Mouse (Mus musculus): ENCODE measurements around the gene Dgcr6. TPM values are rescaled to one million over a fixed set of nuclear protein-coding genes. Genes with fewer than 3 reads are reported as not detected.
"Not testable (repeated sequence)": the region's sequence is repeated elsewhere in the genome, so short reads cannot be mapped to it uniquely, and the experiment has no call there.

Gene Dgcr6
- polyA plus RNA-seq (2015; fragmentation: Nextera tagmentation; extraction: Ambion mirVana), result 98.4 and 106 TPM in 2 replicates

GRCm38 (mm10) chr16:18052731-18053202, at the start of gene Dgcr6:
Gene Dgcr6, plus strand, starts transcription at chr16:18052860.
- no peak within 1 kb of the TSS for H3K27ac ChIP-seq (ENCODE audit: low read depth, low read length)
- H3K9me3 ChIP-seq (ENCODE audit: control insufficient read depth), result no peaks in the 10 kb centered on the region
- TF ChIP-seq CTCF (IDR thresholded peaks at IDR 0.05; ENCODE audit: low read depth), result peak; percentile 96
- H3K36me3 ChIP-seq (ENCODE audit: control insufficient read depth, insufficient read depth), result no peaks in the 10 kb centered on the region
- ATAC-seq, result peak; percentile 70
- H3K27me3 ChIP-seq (replicated peaks; ENCODE audit: control insufficient read depth, insufficient read depth, low read length), result 0 out of 2 replicates have a peak, but pooled peaks cover 4% of the 10 kb centered on the region
- peak within 1 kb of the TSS; percentile 40; the same call in 1 of the 2 replicates for H3K4me2 ChIP-seq (replicated peaks; ENCODE audit: low read depth)
- 11% methylated on average over 11 of the region's 11 CpGs for WGBS
- no peaks in the 10 kb centered on the region for H3K4me1 ChIP-seq (replicated peaks; ENCODE audit: control insufficient read depth, insufficient read depth, low read length)
- no peak within 1 kb of the TSS for H3K4me3 ChIP-seq (ENCODE audit: low read depth, low read length)
- no peak within 1 kb of the TSS for H3K9ac ChIP-seq (ENCODE audit: low read depth, low read length)

- no peak overlapping the region for H3K27ac ChIP-seq (ENCODE audit: low read depth, low read length)
- no peaks in the 10 kb centered on the region for H3K27me3 ChIP-seq (replicated peaks; ENCODE audit: control insufficient read depth, insufficient read depth, low read length)
- H3K9ac ChIP-seq (ENCODE audit: low read depth, low read length), result no peak overlapping the region
- no peak for TF ChIP-seq CTCF (IDR thresholded peaks at IDR 0.05; ENCODE audit: low read depth)
- H3K4me3 ChIP-seq (ENCODE audit: low read depth, low read length), result no peak overlapping the region
- no peaks in the 10 kb centered on the region for H3K9me3 ChIP-seq (ENCODE audit: control insufficient read depth)
- H3K4me2 ChIP-seq (replicated peaks; ENCODE audit: low read depth), result no peak overlapping the region
- no peaks in the 10 kb centered on the region for H3K36me3 ChIP-seq (ENCODE audit: control insufficient read depth, insufficient read depth)
- WGBS, result 68% methylated on average over 5 of the region's 5 CpGs
- no peaks in the 10 kb centered on the region for H3K4me1 ChIP-seq (replicated peaks; ENCODE audit: control insufficient read depth, insufficient read depth, low read length)
- no peak for ATAC-seq
These were observed 48.1 kb upstream of the Dgcr6 start for GRCm38 (mm10) chr16:18004589-18004988.

GRCm38 (mm10) chr16:18007083-18007482, 45.6 kb upstream of the Dgcr6 start:
- WGBS, result 53% methylated on average over 4 of the region's 4 CpGs
- TF ChIP-seq CTCF (IDR thresholded peaks at IDR 0.05; ENCODE audit: low read depth), result no peak
- no peaks in the 10 kb centered on the region for H3K9me3 ChIP-seq (ENCODE audit: control insufficient read depth)
- H3K36me3 ChIP-seq (ENCODE audit: control insufficient read depth, insufficient read depth), result no peaks in the 10 kb centered on the region
- H3K9ac ChIP-seq (ENCODE audit: low read depth, low read length), result no peak overlapping the region
- H3K27ac ChIP-seq (ENCODE audit: low read depth, low read length), result no peak overlapping the region
- H3K27me3 ChIP-seq (replicated peaks; ENCODE audit: control insufficient read depth, insufficient read depth, low read length), result no peaks in the 10 kb centered on the region
- no peak overlapping the region for H3K4me2 ChIP-seq (replicated peaks; ENCODE audit: low read depth)
- no peak for ATAC-seq
- H3K4me3 ChIP-seq (ENCODE audit: low read depth, low read length), result no peak overlapping the region
- H3K4me1 ChIP-seq (replicated peaks; ENCODE audit: control insufficient read depth, insufficient read depth, low read length), result no peaks in the 10 kb centered on the region

DNA sequence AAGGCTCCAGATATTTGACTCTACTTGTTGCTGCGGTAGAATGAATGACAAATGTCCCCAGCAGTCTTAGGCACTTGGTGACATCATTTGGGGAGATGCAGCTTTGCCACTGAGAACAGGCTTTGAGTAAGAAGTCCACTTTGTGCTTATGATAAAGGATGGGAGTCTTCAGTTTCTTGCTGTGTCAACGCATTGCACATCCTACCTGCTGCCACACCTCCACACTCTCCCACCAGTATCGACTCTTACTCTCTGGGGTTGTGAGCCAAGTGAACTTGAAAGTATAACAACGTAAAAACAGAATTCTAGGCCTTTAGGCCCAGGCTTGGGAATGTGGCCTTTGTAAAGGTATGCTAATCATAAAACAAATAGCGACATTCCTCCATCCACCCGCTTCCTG, 41.6 kb upstream of the Dgcr6 start:
- 56% methylated on average over 5 of the region's 6 CpGs for WGBS
- no peaks in the 10 kb centered on the region for H3K9me3 ChIP-seq (ENCODE audit: control insufficient read depth)
- no peak overlapping the region for H3K4me3 ChIP-seq (ENCODE audit: low read depth, low read length)
- H3K27ac ChIP-seq (ENCODE audit: low read depth, low read length), result no peak overlapping the region
- no peak overlapping the region for H3K9ac ChIP-seq (ENCODE audit: low read depth, low read length)
- H3K4me1 ChIP-seq (replicated peaks; ENCODE audit: control insufficient read depth, insufficient read depth, low read length), result no peaks in the 10 kb centered on the region
- no peaks in the 10 kb centered on the region for H3K36me3 ChIP-seq (ENCODE audit: control insufficient read depth, insufficient read depth)
- no peak for TF ChIP-seq CTCF (IDR thresholded peaks at IDR 0.05; ENCODE audit: low read depth)
- no peak for ATAC-seq
- H3K4me2 ChIP-seq (replicated peaks; ENCODE audit: low read depth), result no peak overlapping the region
- no peaks in the 10 kb centered on the region for H3K27me3 ChIP-seq (replicated peaks; ENCODE audit: control insufficient read depth, insufficient read depth, low read length)

- H3K4me2 ChIP-seq (replicated peaks; ENCODE audit: low read depth); H3K36me3 ChIP-seq (ENCODE audit: control insufficient read depth, insufficient read depth); H3K4me3 ChIP-seq (ENCODE audit: low read depth, low read length); H3K9ac ChIP-seq (ENCODE audit: low read depth, low read length); H3K27me3 ChIP-seq (replicated peaks; ENCODE audit: control insufficient read depth, insufficient read depth, low read length); H3K27ac ChIP-seq (ENCODE audit: low read depth, low read length); H3K4me1 ChIP-seq (replicated peaks; ENCODE audit: control insufficient read depth, insufficient read depth, low read length); H3K9me3 ChIP-seq (ENCODE audit: control insufficient read depth); ATAC-seq: not testable (repeated sequence)
- WGBS, result 43% methylated on average over 4 of the region's 4 CpGs
These were observed 36.2 kb upstream of the Dgcr6 start for GRCm38 (mm10) chr16:18016482-18016881.

DNA sequence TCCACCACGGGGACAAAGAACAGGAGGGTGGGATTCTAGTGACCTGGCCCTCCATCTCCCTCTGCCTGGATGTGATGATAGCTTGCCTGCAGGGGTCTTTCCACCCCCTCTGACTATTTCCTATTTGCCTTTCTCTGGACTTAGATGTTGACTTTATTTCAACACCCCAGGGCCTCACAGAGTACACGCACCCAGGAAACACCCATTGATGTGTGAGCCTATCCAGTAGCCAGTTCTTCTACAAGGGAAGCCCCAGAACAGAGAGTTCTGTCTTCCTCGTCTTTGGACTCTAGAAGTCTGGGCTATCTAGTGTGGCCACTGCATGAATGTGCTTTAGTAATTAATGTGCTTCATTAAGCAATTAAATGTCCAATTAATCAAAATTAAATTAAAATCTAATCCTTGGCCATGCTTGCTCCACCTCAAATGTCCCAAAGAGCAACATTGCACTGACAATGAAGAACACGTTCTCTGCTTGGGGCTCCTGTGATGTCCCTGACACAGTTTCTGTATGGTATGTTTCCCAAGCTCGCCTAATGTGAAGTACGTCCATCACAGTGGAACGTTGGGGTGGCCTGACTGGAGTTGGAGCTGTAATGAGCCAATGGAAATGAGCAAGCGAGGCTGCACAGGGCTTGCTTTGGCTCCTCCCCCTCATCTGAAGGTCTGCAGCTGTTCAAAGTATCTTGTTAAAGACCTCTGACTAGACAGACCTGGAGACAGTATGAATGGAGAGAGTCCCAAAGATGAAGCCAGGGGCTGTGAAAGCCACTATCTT, 29.7 kb upstream of the Dgcr6 start:
- 61% methylated on average over 8 of the region's 8 CpGs for WGBS
- ATAC-seq, result no peak
- Histone ChIP-seq H3K36me3 (ENCODE audit: control insufficient read depth, insufficient read depth) (no peaks in the 10 kb centered on the region), H3K4me3 (ENCODE audit: low read depth, low read length) (no peak overlapping the region), H3K4me1 (replicated peaks; ENCODE audit: control insufficient read depth, insufficient read depth, low read length) (no peaks in the 10 kb centered on the region), H3K27me3 (replicated peaks; ENCODE audit: control insufficient read depth, insufficient read depth, low read length) (no peaks in the 10 kb centered on the region), H3K4me2 (replicated peaks; ENCODE audit: low read depth) (no peak overlapping the region), H3K9ac (ENCODE audit: low read depth, low read length) (no peak overlapping the region), H3K9me3 (ENCODE audit: control insufficient read depth) (no peaks in the 10 kb centered on the region), H3K27ac (ENCODE audit: low read depth, low read length) (no peak overlapping the region)
- no peak for TF ChIP-seq CTCF (IDR thresholded peaks at IDR 0.05; ENCODE audit: low read depth)
